17 mouse cellular contexts compared by ENCODE assay signal in the genomic region with DNA sequence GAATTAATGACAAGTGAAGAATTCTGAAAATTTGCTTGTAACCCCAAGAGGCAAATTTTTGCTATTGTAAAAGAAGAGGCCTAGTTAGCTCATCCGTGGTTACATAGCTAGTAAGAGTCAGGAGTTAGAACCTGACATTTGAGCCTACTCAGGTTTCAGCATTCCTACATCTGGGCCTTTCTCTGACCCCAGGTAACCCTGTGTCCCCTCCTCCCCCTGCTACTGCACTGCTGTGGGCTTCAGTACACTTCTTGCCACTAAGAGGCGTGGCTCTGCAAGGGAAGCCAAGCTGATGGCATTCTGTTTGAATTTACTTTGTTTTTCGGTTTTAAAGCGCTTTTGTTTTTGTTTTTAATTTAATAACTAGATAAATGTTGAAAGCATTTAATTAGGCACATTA.
A peak's percentile ranks its signal among the peaks of the same experiment; 100 is the strongest.
DNase-seq lines count a peak whose midpoint lies in the region; TF ChIP-seq lines count a peak whose summit lies in the region.
"Had no signal": no experiment of that assay in that cellular context is flagged by ENCODE, and none has a peak within 500 bp of the region (broad histone marks: within the 10 kb centered on the region; RNA-seq: fewer than 3 reads in every experiment).

No protein-coding gene starts in this region.

- intact Hi-C loops in gastrocnemius, adult 2 months (cut with DNase I) = loop anchor here (2.0 kb wide), 1 partner anchor 41 kb away; no protein-coding TSS in a partner anchor
- intact Hi-C loops in gastrocnemius, postnatal 36 days (cut with DNase I) = no loop called here
- intact Hi-C loops in left cerebral cortex, adult 2 months (cut with DNase I) = no loop called here
- intact Hi-C loops in heart, postnatal 14 days (cut with DNase I) = no loop called here

- no peak overlapping the region for H3K4me3 ChIP-seq in gastrocnemius, adult 2 months
- no peak overlapping the region for H3K4me3 ChIP-seq in left cerebral cortex, adult 2 months
- H3K4me3 ChIP-seq: heart, embryonic 10.5 days; hindbrain, embryonic 12.5 days; limb, embryonic 13.5 days; midbrain, embryonic 15.5 days had no signal

- peak; percentile 66 for DNase-seq in gastrocnemius, adult 2 months
- DNase-seq in gastrocnemius, postnatal 36 days = no peak
- peak; percentile 52 for DNase-seq in ZHBTc4 (ENCODE audit: low read depth, low spot score)
- peak; percentile 61 for DNase-seq in gastrocnemius, postnatal 25 days
- DNase-seq in kidney, postnatal 4 days = peak; percentile 40 to 64
- DNase-seq in left cerebral cortex, adult 2 months (ENCODE audit: extremely low spot score in 1 of 2, low spot score in 2 of 2) = no peak
- DNase-seq in right cerebral cortex, postnatal 10 days (ENCODE audit: low spot score in 2 of 2) = no peak
- no peak for DNase-seq in heart, postnatal 14 days
- DNase-seq: adrenal gland, postnatal 36 days; cerebellum, postnatal 14 days; lung, postnatal 36 days; spleen, adult 18-20 months; thymus, postnatal 4 days had no signal

- H3K27ac ChIP-seq in gastrocnemius, adult 2 months = peak overlapping the region; percentile 79
- no peak overlapping the region for H3K27ac ChIP-seq in left cerebral cortex, adult 2 months
- H3K27ac ChIP-seq: heart, embryonic 10.5 days; hindbrain, embryonic 12.5 days; midbrain, embryonic 15.5 days had no signal

- peak; percentile 34; the same call in 1 of the 2 replicates for TF ChIP-seq CTCF in gastrocnemius, adult 2 months (IDR thresholded peaks at IDR 0.05)
- no peak for TF ChIP-seq CTCF in left cerebral cortex, adult 2 months (IDR thresholded peaks at IDR 0.05)

Comparison
In these comparisons a context has a peak if more than half of its experiments do, and no peak if none do; other contexts are left out.
1. DNase-seq: peak in gastrocnemius, adult 2 months (single experiment), ZHBTc4 (single experiment), gastrocnemius, postnatal 25 days (single experiment) and kidney, postnatal 4 days (2 of 2); none in gastrocnemius, postnatal 36 days (0 of 2), left cerebral cortex, adult 2 months (0 of 2), right cerebral cortex, postnatal 10 days (0 of 2) and heart, postnatal 14 days (0 of 2).